Mouse (Mus musculus): ENCODE measurements around the gene Myo10.

DNA sequence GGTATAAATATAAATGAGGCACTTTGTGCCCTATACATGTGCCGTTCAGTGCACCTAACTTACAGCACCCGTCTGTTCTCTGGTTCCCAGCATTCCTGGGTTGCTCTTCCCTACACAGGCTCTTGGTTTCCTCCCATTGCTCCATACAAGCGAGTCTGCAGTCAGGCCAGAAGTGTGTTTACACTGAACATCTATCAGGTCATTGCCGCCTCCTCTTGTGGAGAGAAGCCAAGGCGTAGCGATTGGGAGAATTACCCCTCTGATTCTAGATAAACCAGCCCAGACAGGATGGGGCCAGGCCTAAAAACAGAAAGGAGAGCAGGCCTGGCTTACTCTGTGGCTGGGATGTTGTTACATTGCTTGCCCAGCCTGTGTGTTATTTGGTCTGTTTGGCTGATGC lies 187.3 kb downstream of the Myo10 start:
- TF ChIP-seq CTCF (IDR thresholded peaks at IDR 0.05; ENCODE audit: low read depth) (no peak), EP300 (IDR thresholded peaks at IDR 0.05; ENCODE audit: low read depth) (no peak)
